Mouse (Mus musculus) neural tube, embryonic 12.5 days (tissue): ENCODE data around the gene Hrasls. TPM values are rescaled to one million over a fixed set of nuclear protein-coding genes. Genes with fewer than 3 reads are reported as not detected.

ENCODE experiments used
- ATAC-seq: fragments of 200-750 bp; cut with Nextera tagmentation; 2 replicates; pipeline ENCODE4 v1.8.0; 2017; ENCODE audit warnings: low read depth, mild to moderate bottlenecking, moderate TSS enrichment, moderate library complexity; ENCODE audit not compliant: low FRiP score
- H3K27ac ChIP-seq: fragments of 300-500 bp; sonication (generic); 2 replicates; pipeline ENCODE4 v1.5.1; 2016
- H3K27me3 ChIP-seq: fragments of 300-500 bp; sonication (generic); replicated peaks from 2 replicates; pipeline ENCODE4 v1.6.1; 2016; ENCODE audit warnings: mild to moderate bottlenecking
- H3K36me3 ChIP-seq: fragments of 300-500 bp; sonication (generic); 2 replicates; pipeline ENCODE4 v1.6.1; 2016; ENCODE audit warnings: mild to moderate bottlenecking
- H3K4me1 ChIP-seq: fragments of 300-500 bp; sonication (generic); 2 replicates; pipeline ENCODE4 v1.6.1; 2016
- H3K4me2 ChIP-seq: fragments of 300-500 bp; sonication (generic); replicated peaks from 2 replicates; pipeline ENCODE4 v1.6.1; 2016; ENCODE audit warnings: mild to moderate bottlenecking
- H3K4me3 ChIP-seq: fragments of 300-500 bp; sonication (generic); 2 replicates; pipeline ENCODE4 v1.5.1; 2016
- H3K9ac ChIP-seq: fragments of 300-500 bp; sonication (generic); 2 replicates; pipeline ENCODE4 v1.6.1; 2016; ENCODE audit warnings: mild to moderate bottlenecking
- H3K9me3 ChIP-seq: fragments of 300-500 bp; sonication (generic); 2 replicates; pipeline ENCODE4 v1.6.1; 2016; ENCODE audit warnings: mild to moderate bottlenecking
- WGBS: fragments of 180-500 bp; shearing (Covaris S2); methylation state at CpG from one replicate; pipeline ENCODE4 v1.1.7; 2016; 5-methylcytosine and 5-hydroxymethylcytosine counted together
- polyA plus RNA-seq: library from polyadenylated mRNA; unstranded; fragments of >200 nt; fragmentation: Nextera tagmentation; extraction: Ambion mirVana; gene quantifications from 2 replicates; pipeline ENCODE4 v1.2.1, GENCODE M21; 2016

The Hrasls gene
- 0.87 and 1.9 TPM in 2 replicates for polyA plus RNA-seq

GRCm38 (mm10) chr16:29209605-29210411 lies at the start of gene Hrasls:
Gene Hrasls, plus strand, starts transcription at chr16:29209695.
- Histone ChIP-seq H3K27ac (no peak within 1 kb of the TSS), H3K4me2 (peak within 1 kb of the TSS; percentile 90), H3K9ac (peak within 1 kb of the TSS; percentile 55), H3K4me3 (peak within 1 kb of the TSS; percentile 45), H3K4me1 (peaks cover 11% of the 10 kb centered on the region), H3K36me3 (no peaks in the 10 kb centered on the region), H3K27me3 (0 out of 2 replicates have a peak, but pooled peaks cover 4% of the 10 kb centered on the region), H3K9me3 (no peaks in the 10 kb centered on the region)
- WGBS: 2% methylated on average over 39 of the region's 39 CpGs
- ATAC-seq: peak; percentile 65

- H3K9ac ChIP-seq: no peak overlapping the region
- ATAC-seq: no peak
- H3K9me3 ChIP-seq: 0 out of 2 replicates have a peak, but pooled peaks cover 8% of the 10 kb centered on the region
- no peaks in the 10 kb centered on the region for H3K27me3 ChIP-seq
- H3K4me2 ChIP-seq: no peak overlapping the region
- no peak overlapping the region for H3K27ac ChIP-seq
- no peaks in the 10 kb centered on the region for H3K4me1 ChIP-seq
- no peaks in the 10 kb centered on the region for H3K36me3 ChIP-seq
- 90% methylated on average over 4 of the region's 4 CpGs for WGBS
- H3K4me3 ChIP-seq: no peak overlapping the region
Measured at GRCm38 (mm10) chr16:29162271-29162670, 47.2 kb upstream of the Hrasls start.

- no peak for ATAC-seq
- Histone ChIP-seq H3K4me1 (no peaks in the 10 kb centered on the region), H3K27ac (no peak overlapping the region), H3K9me3 (no peaks in the 10 kb centered on the region), H3K27me3 (no peaks in the 10 kb centered on the region), H3K36me3 (no peaks in the 10 kb centered on the region), H3K4me3 (no peak overlapping the region), H3K4me2 (no peak overlapping the region), H3K9ac (no peak overlapping the region)
- WGBS: 78% methylated on average over 4 of the region's 4 CpGs
Measured at GRCm38 (mm10) chr16:29167051-29167450, 42.4 kb upstream of the Hrasls start.

GRCm38 (mm10) chr16:29171741-29172140 lies 37.8 kb upstream of the Hrasls start:
- ATAC-seq: no peak
- Histone ChIP-seq H3K4me3 (no peak overlapping the region), H3K9ac (no peak overlapping the region), H3K9me3 (no peaks in the 10 kb centered on the region), H3K4me2 (no peak overlapping the region), H3K36me3 (no peaks in the 10 kb centered on the region), H3K27ac (no peak overlapping the region), H3K27me3 (no peaks in the 10 kb centered on the region), H3K4me1 (no peaks in the 10 kb centered on the region)
- 85% methylated on average over 5 of the region's 5 CpGs for WGBS

GRCm38 (mm10) chr16:29173201-29173600 lies 36.3 kb upstream of the Hrasls start:
- H3K9me3 ChIP-seq: no peaks in the 10 kb centered on the region
- H3K4me2 ChIP-seq: no peak overlapping the region
- no peak overlapping the region for H3K4me3 ChIP-seq
- no peak for ATAC-seq
- no peaks in the 10 kb centered on the region for H3K36me3 ChIP-seq
- 94% methylated on average over 2 of the region's 2 CpGs for WGBS
- no peaks in the 10 kb centered on the region for H3K27me3 ChIP-seq
- H3K4me1 ChIP-seq: no peaks in the 10 kb centered on the region
- H3K9ac ChIP-seq: no peak overlapping the region
- no peak overlapping the region for H3K27ac ChIP-seq

- WGBS: 79% methylated on average over 6 of the region's 6 CpGs
- Histone ChIP-seq H3K9ac (no peak overlapping the region), H3K4me3 (no peak overlapping the region), H3K4me2 (no peak overlapping the region), H3K9me3 (no peaks in the 10 kb centered on the region), H3K27ac (no peak overlapping the region), H3K27me3 (no peaks in the 10 kb centered on the region), H3K36me3 (no peaks in the 10 kb centered on the region), H3K4me1 (no peaks in the 10 kb centered on the region)
- no peak for ATAC-seq
Measured at GRCm38 (mm10) chr16:29174831-29175350, 34.6 kb upstream of the Hrasls start.

GRCm38 (mm10) chr16:29192911-29193310 lies 16.6 kb upstream of the Hrasls start:
- H3K9ac ChIP-seq: no peak overlapping the region
- H3K4me3 ChIP-seq: no peak overlapping the region
- no peaks in the 10 kb centered on the region for H3K27me3 ChIP-seq
- no peak overlapping the region for H3K27ac ChIP-seq
- no peaks in the 10 kb centered on the region for H3K9me3 ChIP-seq
- H3K4me2 ChIP-seq: no peak overlapping the region
- no peak for ATAC-seq
- WGBS: 21% methylated on average over 5 of the region's 5 CpGs
- no peaks in the 10 kb centered on the region for H3K36me3 ChIP-seq
- H3K4me1 ChIP-seq: no peaks in the 10 kb centered on the region

GRCm38 (mm10) chr16:29193981-29194380 lies 15.5 kb upstream of the Hrasls start:
- Histone ChIP-seq H3K36me3 (no peaks in the 10 kb centered on the region), H3K4me1 (no peaks in the 10 kb centered on the region), H3K27me3 (no peaks in the 10 kb centered on the region), H3K4me2 (no peak overlapping the region), H3K9me3 (no peaks in the 10 kb centered on the region), H3K27ac (no peak overlapping the region), H3K4me3 (no peak overlapping the region), H3K9ac (no peak overlapping the region)
- WGBS: 74% methylated on average over 4 of the region's 4 CpGs
- no peak for ATAC-seq

- 85% methylated on average over 1 of the region's 1 CpGs for WGBS
- Histone ChIP-seq H3K9ac (no peak overlapping the region), H3K36me3 (no peaks in the 10 kb centered on the region), H3K4me3 (no peak overlapping the region), H3K27ac (no peak overlapping the region), H3K27me3 (no peaks in the 10 kb centered on the region), H3K9me3 (no peaks in the 10 kb centered on the region), H3K4me2 (no peak overlapping the region), H3K4me1 (no peaks in the 10 kb centered on the region)
- no peak for ATAC-seq
Measured at GRCm38 (mm10) chr16:29195156-29195555, 14.3 kb upstream of the Hrasls start.

- no peak for ATAC-seq
- Histone ChIP-seq H3K4me1 (no peaks in the 10 kb centered on the region), H3K36me3 (no peaks in the 10 kb centered on the region), H3K9ac (no peak overlapping the region), H3K27me3 (no peaks in the 10 kb centered on the region), H3K9me3 (no peaks in the 10 kb centered on the region), H3K4me2 (no peak overlapping the region), H3K4me3 (no peak overlapping the region), H3K27ac (no peak overlapping the region)
- 43% methylated on average over 5 of the region's 5 CpGs for WGBS
Measured at GRCm38 (mm10) chr16:29198461-29198860, 11.0 kb upstream of the Hrasls start.

- Histone ChIP-seq H3K27ac (no peak overlapping the region), H3K9me3 (no peaks in the 10 kb centered on the region), H3K27me3 (no peaks in the 10 kb centered on the region), H3K4me3 (no peak overlapping the region), H3K9ac (no peak overlapping the region), H3K36me3 (no peaks in the 10 kb centered on the region), H3K4me1 (no peaks in the 10 kb centered on the region), H3K4me2 (no peak overlapping the region)
- WGBS: 87% methylated on average over 2 of the region's 2 CpGs
- no peak for ATAC-seq
Measured at GRCm38 (mm10) chr16:29201146-29201545, 8.3 kb upstream of the Hrasls start.

- no peak overlapping the region for H3K27ac ChIP-seq
- no peak for ATAC-seq
- no peak overlapping the region for H3K4me3 ChIP-seq
- no peaks in the 10 kb centered on the region for H3K36me3 ChIP-seq
- 0 out of 2 replicates have a peak, but pooled peaks cover 3% of the 10 kb centered on the region for H3K27me3 ChIP-seq
- H3K4me1 ChIP-seq: peaks cover 3% of the 10 kb centered on the region
- H3K4me2 ChIP-seq: no peak overlapping the region
- H3K9ac ChIP-seq: no peak overlapping the region
- H3K9me3 ChIP-seq: no peaks in the 10 kb centered on the region
- 79% methylated on average over 7 of the region's 7 CpGs for WGBS
Measured at GRCm38 (mm10) chr16:29204875-29205274, 4.6 kb upstream of the Hrasls start.

GRCm38 (mm10) chr16:29205581-29205980 lies 3.9 kb upstream of the Hrasls start:
- 29% methylated on average over 2 of the region's 2 CpGs for WGBS
- ATAC-seq: no peak
- H3K4me1 ChIP-seq: peaks cover 10% of the 10 kb centered on the region

More at GRCm38 (mm10) chr16:29205581-29205980, 3.9 kb upstream of the Hrasls start:
- H3K27me3 ChIP-seq: 0 out of 2 replicates have a peak, but pooled peaks cover 4% of the 10 kb centered on the region
- no peak overlapping the region for H3K9ac ChIP-seq
- no peaks in the 10 kb centered on the region for H3K36me3 ChIP-seq
- H3K9me3 ChIP-seq: no peaks in the 10 kb centered on the region
- H3K27ac ChIP-seq: no peak overlapping the region
- no peak overlapping the region for H3K4me3 ChIP-seq
- H3K4me2 ChIP-seq: no peak overlapping the region
